Mouse (Mus musculus): ENCODE measurements around the gene Myzap. TPM values are rescaled to one million over a fixed set of nuclear protein-coding genes. Genes with fewer than 3 reads are reported as not detected.

Gene Myzap
- total RNA-seq, 1 experiment from 2014 or later, result 6.6 TPM

DNA sequence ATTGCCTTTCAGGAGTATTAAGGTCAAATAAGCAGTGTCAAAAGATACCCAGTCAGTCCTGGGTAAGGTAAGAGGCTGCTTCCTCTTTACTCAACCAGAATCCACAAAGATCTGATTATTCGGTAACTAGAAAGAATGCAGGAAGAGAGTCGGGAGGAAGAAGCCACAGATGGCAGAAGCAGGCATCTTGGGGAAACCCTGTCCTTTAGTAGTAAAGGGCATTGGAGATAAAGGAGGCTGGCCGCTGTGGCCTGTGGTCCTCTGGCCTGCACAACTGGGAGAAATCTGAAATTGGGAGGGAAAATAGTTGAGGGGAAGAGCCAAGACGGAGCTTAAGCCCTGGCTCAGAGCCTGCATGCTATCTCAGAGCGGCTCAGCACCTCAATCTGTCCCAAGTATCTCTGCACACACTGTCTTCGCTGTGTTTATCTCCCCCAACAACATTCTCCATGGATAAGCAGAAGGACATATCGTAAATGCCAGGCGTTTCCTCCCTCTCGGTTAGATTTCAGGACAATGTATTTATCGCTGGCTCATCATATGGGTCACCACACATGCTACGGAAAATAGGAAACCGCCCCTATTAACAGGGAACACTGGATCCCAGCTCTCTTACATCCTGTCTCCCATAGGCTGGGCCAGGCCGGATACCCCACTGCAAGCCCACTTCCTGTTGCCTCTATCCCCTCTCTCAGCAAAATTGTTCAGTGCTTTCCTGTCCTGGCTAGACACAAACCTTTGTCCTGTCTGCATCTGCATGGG lies 14.3 kb upstream of the Myzap start:
- ATAC-seq (ENCODE audit: extremely low read depth, insufficient number of reproducible peaks, low FRiP score, poor library complexity, severe bottlenecking), result no peak

DNA sequence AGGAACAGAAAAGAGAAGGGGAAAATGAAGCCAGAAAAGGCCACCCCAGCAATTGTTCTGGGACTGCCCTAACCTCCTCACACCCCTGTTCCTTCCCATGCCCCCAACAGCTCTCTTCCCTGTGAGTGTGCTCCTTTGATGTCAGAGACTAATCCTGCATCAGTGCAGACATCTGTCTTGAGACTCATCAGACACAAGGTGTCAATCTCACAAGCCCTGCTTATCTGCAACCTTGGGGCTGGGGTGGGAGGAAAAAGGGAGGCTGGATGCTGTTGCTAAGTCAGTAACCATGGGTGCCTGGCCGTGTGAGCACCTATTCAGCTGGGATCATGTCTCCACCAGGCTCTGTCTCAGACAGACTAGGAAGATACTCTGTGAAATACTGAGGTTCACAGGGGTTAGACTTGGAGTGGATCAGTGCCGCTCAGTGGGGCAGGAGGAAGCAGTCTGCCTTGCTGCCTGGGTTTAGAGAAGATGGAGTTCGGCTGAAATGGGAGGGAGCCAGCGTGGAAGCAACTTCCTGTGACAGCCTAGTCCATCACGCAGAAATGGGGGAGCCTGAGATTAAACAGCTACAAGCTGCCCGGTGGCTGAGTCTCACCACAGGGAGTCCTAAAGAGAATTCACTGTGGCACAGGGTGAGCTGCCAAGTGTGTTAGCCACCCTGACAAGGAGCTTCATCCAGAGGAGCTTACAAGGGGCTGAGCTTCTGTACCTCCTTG lies 12.9 kb upstream of the Myzap start:
- ATAC-seq (ENCODE audit: extremely low read depth, insufficient number of reproducible peaks, low FRiP score, poor library complexity, severe bottlenecking), result no peak

DNA sequence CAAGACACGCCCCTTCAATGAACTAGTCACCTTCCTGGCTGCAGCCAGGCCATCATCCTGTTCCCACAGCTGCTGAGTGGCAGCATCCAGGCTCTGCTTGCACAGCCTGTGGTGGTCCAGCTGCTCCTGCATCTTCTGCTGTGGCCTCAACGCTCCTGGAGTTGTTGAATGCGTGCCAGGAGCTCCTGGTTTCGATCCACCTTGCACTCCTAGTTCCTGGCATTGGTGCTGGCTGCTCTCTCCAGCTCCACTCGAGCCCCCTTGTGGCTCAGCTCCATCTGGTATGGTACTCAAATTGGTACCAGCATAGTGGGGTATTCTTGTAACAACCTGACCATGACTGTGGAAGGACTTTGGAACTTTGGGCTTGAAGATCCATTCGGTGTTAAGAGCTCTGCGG lies 7.7 kb upstream of the Myzap start:
- no peak for ATAC-seq (ENCODE audit: extremely low read depth, insufficient number of reproducible peaks, low FRiP score, poor library complexity, severe bottlenecking)

DNA sequence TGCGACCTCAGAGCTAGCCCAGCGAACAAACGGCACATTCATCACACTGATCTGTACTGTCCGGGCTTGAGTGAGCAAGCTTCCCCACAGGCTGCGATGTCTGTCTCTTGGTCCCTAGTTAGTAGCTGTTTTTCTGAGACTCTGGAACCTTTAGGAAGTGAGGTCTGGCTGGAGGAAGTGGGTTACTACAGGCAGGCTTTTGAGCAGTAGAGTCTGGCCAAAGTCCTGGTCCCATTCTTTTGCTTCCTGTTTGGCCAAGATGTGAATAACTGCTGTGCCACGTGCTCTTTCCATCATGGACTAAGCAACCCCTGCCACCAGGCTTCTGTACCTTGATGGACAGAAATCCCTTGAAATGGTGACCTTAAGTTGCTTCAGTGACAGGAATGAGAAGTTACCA lies 4.7 kb upstream of the Myzap start:
- ATAC-seq (ENCODE audit: extremely low read depth, insufficient number of reproducible peaks, low FRiP score, poor library complexity, severe bottlenecking), result no peak

DNA sequence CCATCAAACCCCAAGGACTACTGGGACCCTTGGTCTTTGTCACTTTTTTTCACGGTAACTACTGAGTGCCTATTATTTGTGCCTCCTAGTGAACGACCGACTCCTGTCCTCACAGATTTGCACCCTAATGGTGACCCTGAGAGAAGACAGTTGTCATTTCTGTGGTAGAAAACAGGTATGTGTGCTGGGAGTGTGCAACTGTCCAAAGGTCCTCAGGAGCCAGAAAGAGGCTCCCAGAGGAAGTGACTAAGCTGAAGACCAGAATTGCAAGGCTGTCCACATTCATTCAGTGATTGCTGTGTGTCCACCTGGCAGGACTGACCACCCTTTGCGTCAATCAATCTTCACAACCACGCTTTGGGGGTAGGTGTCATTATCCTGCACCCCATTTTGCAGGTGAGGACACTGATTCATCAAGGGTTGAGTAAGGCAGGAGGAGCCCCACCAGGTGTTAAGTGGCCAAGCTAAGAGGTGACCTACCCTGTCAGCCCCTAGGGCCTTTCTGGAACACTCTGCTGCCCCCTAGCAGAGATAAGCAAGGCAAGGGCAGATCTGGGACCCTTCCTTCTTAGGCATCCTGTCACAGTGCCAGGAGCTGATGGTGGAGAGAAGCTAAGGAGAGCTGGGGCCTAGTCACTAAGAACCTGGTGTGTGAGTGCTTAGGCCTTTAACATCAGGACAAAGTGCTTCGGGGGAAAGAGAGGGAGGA lies 571 bp upstream of the Myzap start:
- ATAC-seq (ENCODE audit: extremely low read depth, insufficient number of reproducible peaks, low FRiP score, poor library complexity, severe bottlenecking), result no peak

DNA sequence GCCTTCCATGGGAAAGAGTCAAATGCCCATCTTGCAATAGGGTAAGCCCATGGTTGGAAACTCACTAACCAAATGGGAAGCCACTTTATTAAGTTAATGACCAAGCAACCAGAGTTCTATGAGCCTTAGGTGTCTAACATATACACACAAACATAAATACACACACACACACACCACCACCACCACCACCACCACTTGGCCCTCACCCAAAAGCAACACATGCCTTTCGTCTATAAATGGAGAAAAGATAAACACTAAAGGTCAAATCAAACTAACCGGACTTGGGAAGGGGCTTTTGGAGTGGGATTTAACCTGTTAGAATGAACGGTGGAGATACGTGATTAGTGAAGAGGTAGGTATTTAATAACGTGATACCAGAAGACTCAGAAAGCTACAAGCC lies 1.1 kb downstream of the Myzap start:
- no peak for ATAC-seq (ENCODE audit: extremely low read depth, insufficient number of reproducible peaks, low FRiP score, poor library complexity, severe bottlenecking)

DNA sequence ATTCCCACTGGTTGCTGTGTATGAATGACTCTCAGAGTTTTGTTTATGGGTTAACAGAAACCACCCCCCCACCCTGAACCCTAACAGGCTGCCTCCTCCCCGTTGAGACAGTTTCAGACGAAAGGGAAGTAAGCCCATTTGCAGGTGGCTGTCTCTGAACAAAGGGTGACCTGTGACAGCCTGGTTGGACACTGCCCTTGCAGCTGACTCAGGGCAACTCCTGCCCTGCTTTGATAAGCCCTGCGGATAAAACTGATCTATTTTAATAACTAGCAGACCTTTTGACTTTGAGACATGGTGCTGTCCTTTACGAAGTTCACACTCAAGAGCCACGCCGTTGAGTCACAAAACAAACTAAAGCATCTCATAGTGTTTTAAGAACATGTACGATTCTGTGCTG lies 2.4 kb downstream of the Myzap start:
- no peak for ATAC-seq (ENCODE audit: extremely low read depth, insufficient number of reproducible peaks, low FRiP score, poor library complexity, severe bottlenecking)

DNA sequence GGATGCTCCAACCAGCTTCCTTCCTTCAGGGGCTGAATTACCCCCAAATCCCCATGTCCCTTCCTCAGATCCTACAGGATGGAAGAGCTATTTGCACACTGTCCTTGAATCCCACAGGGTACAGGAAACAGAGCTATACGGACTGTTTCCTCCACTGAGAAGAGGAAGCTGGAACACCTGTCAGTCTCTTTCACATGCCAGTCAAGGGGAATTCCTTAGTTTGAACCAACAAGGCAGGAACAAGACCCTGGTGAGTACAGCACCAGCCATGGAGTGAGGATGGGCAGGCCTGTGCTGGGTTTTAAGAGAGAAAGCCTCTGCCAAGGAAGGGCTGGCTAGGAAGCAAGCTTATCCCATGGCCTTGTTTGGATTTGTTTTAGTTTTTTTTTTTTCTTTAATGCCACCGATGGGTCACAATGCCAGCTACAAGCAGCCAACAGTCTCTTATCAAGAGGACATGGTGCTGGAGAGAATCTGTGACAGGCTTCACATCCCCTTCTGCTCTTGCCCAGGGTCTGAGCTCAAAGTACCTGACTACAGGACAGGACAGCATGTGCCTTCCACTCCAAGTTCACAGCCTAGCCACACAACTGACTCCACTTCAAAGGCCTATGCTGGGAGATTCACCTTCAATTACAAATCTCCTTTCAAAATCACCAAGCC lies 3.1 kb downstream of the Myzap start:
- no peak for ATAC-seq (ENCODE audit: extremely low read depth, insufficient number of reproducible peaks, low FRiP score, poor library complexity, severe bottlenecking)

DNA sequence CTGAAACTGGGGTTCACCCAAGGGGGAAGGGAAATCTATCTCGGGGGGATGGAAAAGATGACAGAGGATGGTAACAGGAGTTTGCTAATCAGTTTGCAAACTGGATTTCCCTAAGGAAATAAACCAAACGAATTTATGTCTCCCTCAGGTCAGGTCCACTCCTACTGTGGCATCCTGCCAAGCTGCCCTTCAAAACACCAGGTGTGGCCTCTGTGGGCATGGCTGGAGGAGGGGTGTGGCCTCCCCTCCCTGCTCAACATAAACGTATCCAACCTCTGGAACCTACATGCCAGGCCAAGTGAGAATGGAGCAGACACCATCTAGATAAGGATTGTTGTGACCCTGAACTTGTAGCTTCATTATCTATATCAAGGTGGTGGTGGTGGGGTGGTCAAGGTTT lies 5.8 kb downstream of the Myzap start:
- ATAC-seq (ENCODE audit: extremely low read depth, insufficient number of reproducible peaks, low FRiP score, poor library complexity, severe bottlenecking), result no peak

DNA sequence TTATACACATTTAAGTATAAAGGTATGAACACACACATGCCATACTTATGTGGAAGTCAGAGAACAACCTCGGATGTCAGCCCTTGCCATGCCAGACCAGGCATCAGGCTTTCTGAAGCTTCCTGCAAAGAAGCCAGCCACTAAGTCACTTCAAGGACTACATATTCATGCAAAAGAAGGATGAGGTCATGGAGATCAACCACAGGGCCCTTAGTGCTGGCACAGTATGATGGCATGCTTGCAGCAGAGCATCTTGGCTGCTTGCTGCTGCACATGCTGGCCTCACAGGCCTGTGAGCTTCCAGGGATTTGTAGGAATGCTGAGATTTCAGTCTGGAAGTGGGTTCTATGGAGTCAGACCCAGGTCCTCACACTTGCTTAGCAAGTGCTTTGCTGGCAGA lies 9.4 kb downstream of the Myzap start:
- ATAC-seq (ENCODE audit: extremely low read depth, insufficient number of reproducible peaks, low FRiP score, poor library complexity, severe bottlenecking), result no peak

DNA sequence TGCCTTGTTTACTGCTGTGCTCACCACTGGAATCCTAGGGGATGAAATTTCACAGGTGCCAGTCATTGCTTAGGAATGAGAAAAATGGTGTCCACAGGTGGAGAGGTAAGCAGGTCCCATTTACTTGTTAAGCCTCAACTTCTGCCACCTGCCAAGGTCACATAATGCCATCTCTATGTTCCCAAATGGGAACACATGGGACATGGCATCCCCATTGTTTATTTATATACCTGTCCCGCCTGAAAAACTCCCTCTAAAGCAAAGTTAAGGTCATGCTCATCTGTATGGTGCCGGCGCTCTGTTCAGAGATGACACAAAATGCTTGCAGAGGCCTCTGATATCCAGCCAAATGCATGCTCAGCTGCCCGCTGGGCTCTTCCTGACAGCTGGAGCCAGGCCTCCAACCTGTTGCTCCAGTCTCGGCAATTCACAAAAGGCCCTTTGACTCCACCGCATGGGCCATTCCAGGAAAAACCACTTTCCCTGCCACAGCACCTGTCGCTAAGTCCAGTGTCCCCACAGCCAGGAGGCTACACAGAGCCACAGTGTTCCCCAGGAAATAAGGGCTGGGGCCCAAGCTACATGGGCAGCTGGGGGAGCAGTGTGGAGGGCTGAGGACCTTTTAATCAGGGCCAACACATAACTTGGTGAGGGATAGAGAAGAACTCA lies 13.1 kb downstream of the Myzap start:
- ATAC-seq (ENCODE audit: extremely low read depth, insufficient number of reproducible peaks, low FRiP score, poor library complexity, severe bottlenecking), result no peak

DNA sequence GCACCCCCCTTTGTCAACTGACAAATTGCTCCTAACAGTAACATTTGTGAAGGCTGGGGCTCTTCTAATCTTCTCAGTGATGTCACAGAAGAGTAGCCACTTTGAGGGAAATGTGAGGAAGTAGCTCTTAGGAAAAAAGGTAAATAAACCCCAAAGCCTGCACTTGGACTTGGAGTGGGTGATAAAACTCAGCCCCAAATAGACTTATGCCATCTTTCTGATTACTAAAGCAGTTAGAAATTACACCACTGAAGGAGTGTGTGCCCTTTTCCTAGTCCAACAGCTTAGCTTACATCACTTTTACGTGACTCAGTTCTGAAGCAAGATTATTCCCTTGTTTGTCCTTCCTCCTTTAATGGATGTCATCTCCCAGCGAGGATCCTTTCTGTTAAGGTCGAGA lies 17.7 kb downstream of the Myzap start:
- ATAC-seq (ENCODE audit: extremely low read depth, insufficient number of reproducible peaks, low FRiP score, poor library complexity, severe bottlenecking), result no peak

DNA sequence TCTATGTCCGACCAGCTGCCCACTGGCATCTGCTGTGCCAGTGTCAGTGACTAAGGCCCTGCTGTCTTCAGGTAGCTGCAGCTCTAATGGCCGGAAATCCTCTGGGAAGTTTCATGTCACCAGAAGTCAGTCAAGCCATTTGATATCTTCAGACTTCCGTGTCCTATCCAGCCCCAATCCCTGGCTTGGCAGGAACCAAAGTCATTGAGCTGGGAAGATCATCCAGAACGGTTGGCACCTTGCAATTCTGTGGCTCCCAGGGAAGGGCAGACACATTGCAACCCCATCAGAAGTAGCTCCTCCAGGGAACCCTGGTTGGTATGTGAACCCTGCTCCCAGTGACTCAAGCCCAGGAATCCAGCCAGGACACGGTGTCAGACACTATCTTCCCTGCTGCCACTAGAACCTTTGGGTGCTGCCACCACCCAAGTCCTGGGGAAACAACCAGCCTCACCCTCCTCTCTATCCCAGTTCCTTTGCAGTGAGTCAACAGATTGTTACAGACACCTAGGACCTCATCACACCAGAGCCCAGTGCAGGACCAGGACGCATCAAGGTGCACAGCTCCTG lies 18.3 kb downstream of the Myzap start:
- ATAC-seq (ENCODE audit: extremely low read depth, insufficient number of reproducible peaks, low FRiP score, poor library complexity, severe bottlenecking), result no peak

DNA sequence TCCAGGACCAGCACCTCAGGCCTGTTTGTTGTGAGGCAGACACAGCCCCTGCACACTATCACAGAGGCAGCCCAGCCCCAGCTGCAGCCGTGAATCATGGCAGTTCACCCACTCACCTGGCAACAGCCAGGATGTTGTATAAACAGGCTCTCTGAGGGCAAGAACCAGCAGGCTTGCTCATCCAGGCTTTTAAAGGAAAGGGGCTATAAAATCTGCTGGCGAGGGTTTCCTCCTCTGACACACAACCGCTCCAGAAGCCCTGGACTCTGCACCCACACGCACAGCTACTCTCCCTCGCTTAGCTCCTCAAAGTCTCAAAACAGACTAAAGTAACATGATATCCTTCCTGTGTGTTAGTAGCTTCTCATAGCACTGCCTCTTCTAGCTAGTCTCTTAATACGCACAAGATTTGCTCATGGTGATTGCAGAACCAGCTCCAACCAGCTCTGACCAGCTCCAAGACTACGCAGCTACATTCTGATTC lies 21.0 kb downstream of the Myzap start:
- ATAC-seq (ENCODE audit: extremely low read depth, insufficient number of reproducible peaks, low FRiP score, poor library complexity, severe bottlenecking), result no peak

DNA sequence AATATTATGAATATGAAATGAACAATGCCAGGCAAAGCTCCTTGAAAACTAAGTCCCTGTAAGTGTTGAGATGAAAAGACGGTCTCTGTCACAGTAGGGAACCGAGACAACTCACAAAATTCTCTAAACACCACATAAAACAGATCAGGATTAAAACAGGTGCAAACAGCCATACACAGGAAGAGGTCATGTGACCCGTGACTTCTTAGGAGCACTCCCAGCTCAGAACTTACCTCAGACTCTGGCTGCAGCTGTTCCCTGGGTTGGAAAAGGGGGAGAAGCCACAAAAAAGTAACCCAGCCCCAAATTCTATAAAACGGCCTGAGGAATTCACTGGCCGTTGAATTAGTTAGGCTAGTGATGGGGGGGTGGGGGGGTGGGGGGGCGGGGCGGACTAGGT lies 22.0 kb downstream of the Myzap start:
- ATAC-seq (ENCODE audit: extremely low read depth, insufficient number of reproducible peaks, low FRiP score, poor library complexity, severe bottlenecking), result no peak

DNA sequence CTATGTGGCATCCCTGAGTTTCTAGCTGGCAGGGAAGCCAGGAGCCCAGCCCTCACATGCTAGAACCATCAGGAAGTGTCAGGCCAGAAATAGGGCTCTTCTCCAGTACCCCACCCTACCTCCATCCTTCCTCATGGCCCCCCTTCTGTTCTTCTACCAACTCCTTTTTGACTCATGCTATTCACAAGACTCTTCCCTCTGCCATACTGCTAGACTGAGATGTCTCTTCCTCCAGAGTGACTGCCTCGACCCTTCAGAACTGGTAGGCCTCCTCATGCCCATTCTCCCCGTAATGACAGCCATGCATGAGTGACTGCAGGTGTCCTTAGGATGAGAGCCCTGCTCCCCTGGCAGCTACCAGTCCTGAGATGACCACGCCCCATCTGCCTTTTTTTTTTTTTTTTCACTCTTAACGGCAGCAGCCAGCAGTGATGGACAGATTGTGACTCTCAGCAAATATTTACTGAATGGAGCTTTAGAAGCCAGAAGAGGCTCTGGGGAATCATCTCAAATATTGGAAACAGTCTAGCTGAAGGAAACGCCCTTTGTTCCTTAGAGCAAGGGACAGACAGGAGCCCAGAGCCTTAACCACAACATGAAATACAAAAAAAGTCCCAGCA lies 23.7 kb downstream of the Myzap start:
- ATAC-seq (ENCODE audit: extremely low read depth, insufficient number of reproducible peaks, low FRiP score, poor library complexity, severe bottlenecking), result no peak

DNA sequence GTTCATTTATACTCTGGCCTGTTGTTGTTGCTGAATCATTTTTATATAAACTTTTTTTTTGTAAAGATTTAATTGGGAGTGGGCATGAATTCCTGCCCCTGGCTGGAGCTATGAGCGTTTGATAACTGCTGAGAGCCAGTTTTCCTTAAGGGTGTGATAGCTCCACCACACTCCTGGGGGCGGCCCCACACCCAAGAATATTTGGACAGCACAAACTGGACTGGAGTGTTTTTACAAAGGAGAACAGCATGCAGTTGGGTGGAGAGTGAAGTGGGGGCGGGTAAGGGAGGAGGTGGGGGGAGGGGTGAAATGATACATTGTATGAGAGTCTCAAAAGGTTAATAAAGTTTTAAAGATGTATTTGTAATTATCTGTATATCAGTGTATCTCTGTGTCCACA lies 24.8 kb downstream of the Myzap start:
- no peak for ATAC-seq (ENCODE audit: extremely low read depth, insufficient number of reproducible peaks, low FRiP score, poor library complexity, severe bottlenecking)

DNA sequence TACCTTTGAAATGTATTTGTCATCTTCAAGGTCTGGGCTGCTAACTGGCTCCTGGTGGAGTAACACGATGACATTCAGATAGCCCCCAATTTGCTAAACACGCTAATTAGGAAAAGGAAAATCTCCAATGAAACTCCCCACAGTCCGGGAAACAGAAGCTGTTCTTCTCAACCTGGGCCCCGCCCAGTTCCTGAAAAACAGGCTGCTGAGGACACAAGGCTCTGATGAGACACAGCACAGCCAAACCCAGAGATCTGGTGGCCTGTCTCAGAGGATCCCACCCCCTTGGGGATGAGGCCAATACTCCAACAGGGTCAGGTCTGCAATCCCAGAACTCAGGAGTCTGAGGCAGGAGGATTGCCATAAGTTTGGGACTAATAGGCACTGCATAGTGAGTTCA lies 25.4 kb downstream of the Myzap start:
- ATAC-seq (ENCODE audit: extremely low read depth, insufficient number of reproducible peaks, low FRiP score, poor library complexity, severe bottlenecking), result no peak

Data from neutrophil, adult 5-6 weeks (primary cell).